Mouse (Mus musculus) G1E (cell line): ENCODE measurements around the gene Gm49394. TPM values are rescaled to one million over a fixed set of nuclear protein-coding genes. Genes with fewer than 3 reads are reported as not detected.

Experiments used
- ATAC-seq: 2 replicates; pipeline ENCODE4 v1.8.0; 2016; ENCODE audit warnings: mild to moderate bottlenecking; ENCODE audit not compliant: insufficient number of reproducible peaks, poor library complexity, low FRiP score, severe bottlenecking; ENCODE audit errors: extremely low read depth
- DNase-seq: peaks from one replicate; pipeline ENCODE4 v3.0.0; 2012; ENCODE audit warnings: low spot score
- H3K27me3 ChIP-seq: 2 replicates; pipeline ENCODE4 v1.6.1; 2012; ENCODE audit warnings: mild to moderate bottlenecking, low read length, inconsistent platforms; ENCODE audit not compliant: insufficient read depth
- H3K36me3 ChIP-seq: replicated peaks from 2 replicates; pipeline ENCODE3; 2012; ENCODE audit warnings: mild to moderate bottlenecking, inconsistent platforms
- H3K4me1 ChIP-seq: 2 replicates; pipeline ENCODE4 v1.6.1; 2012; ENCODE audit warnings: low read depth, low read length, inconsistent platforms, mixed read lengths; ENCODE audit not compliant: insufficient read depth
- H3K4me3 ChIP-seq: 2 replicates; pipeline ENCODE4 v1.5.1; 2012; ENCODE audit warnings: low read depth, mild to moderate bottlenecking, inconsistent platforms, low read length, moderate library complexity, mixed read lengths
- H3K9me3 ChIP-seq: replicated peaks from 2 replicates; pipeline ENCODE4 v1.6.1; 2012; ENCODE audit warnings: inconsistent platforms
- CTCF ChIP-seq: IDR thresholded peaks from 2 replicates; pipeline ENCODE4 v1.5.1; 2012; ENCODE audit warnings: low read depth, low read length, inconsistent platforms, mixed read lengths
- GATA1 ChIP-seq: IDR thresholded peaks from 2 replicates; pipeline ENCODE4 v1.6.1; 2012; ENCODE audit warnings: borderline replicate concordance, low read length, inconsistent platforms, mixed read lengths
- GATA2 ChIP-seq: IDR thresholded peaks from 2 replicates; pipeline ENCODE4 v1.6.1; 2012; ENCODE audit warnings: low read depth, low read length, inconsistent platforms, borderline replicate concordance
- POLR2AphosphoS5 ChIP-seq: IDR thresholded peaks from 2 replicates; pipeline ENCODE4 v1.6.1; 2012; ENCODE audit warnings: low read depth, low read length, inconsistent platforms; ENCODE audit not compliant: insufficient replicate concordance
- TAL1 ChIP-seq: conservative IDR thresholded peaks from 2 replicates; pipeline ENCODE4 v1.6.1; 2012; ENCODE audit warnings: low read depth, low read length, inconsistent platforms, mixed read lengths
- polyA plus RNA-seq: library from polyadenylated mRNA; stranded (reverse); fragments of >175 nt; gene quantifications from 2 replicates; pipeline ENCODE4 v1.2.3, GENCODE M21; 2012
- total RNA-seq, 2 experiments: library from RNA; stranded (forward) in 1 of 2; stranded (reverse) in 1 of 2; fragments of 200-1000 nt in 1 of 2; fragments of >200 nt in 1 of 2; fragmentation: Nextera tagmentation in 1 of 2; gene quantifications; 2 replicates each; pipeline ENCODE4 v1.2.3; 2014 to 2017

Gm49394 gene
- total and polyA plus RNA-seq, 3 experiments, result under 0.01 TPM; not detected in 2

DNA sequence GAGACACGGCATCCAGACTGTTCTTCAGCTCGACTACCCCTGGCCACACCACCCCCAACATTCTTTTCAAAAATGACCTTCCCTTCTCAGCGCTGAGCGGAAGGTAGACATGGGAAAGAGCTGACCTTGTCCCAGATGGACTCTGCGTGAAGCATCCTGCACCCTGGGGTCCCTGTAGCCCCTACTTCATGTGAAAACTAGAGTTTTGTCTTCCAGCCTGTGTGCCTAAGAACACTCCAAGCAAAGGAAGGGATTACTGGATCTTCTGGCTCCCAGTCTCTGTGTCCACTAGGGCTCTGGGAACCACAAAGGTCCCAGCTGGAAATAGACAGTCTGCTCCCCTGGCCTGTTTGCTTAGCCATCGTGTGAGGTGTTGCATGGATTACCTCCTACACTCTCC is 5.4 kb upstream of the Gm49394 start:
- Histone ChIP-seq H3K9me3 (peaks cover 9% of the 10 kb centered on the region), H3K4me3 (no peak overlapping the region), H3K36me3 (no peaks in the 10 kb centered on the region), H3K27me3 (no peaks in the 10 kb centered on the region; the same call in 1 of the 2 replicates), H3K4me1 (no peaks in the 10 kb centered on the region)
- no peak for DNase-seq
- no peak for ATAC-seq
- TF ChIP-seq GATA1 (no peak), CTCF (no peak), POLR2AphosphoS5 (no peak), TAL1 (no peak), GATA2 (no peak)

DNA sequence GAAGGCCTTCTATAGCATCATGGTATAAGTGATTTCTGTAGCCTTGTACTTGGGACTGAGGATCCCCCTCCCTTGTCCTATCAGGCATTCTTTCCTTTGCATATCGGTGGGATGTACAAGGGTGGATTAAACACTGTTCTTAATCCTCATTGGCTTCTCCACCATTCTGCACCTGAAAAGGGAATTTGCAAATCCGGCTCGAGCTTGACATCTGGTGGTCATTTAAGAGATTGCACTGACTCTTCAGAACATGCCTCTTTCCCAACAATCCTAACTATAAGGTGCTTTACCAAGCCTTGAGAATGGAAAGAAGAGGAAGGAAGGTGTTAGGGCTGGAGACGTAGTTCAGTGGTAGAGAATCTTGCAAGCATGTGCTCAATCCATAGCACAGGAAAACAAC is 2.4 kb upstream of the Gm49394 start:
- no peak for DNase-seq
- Histone ChIP-seq H3K9me3 (peaks cover 37% of the 10 kb centered on the region), H3K4me3 (no peak overlapping the region), H3K27me3 (no peaks in the 10 kb centered on the region), H3K36me3 (no peaks in the 10 kb centered on the region), H3K4me1 (no peaks in the 10 kb centered on the region)
- ATAC-seq, result no peak
- TF ChIP-seq CTCF (peak; percentile 22; the same call in 1 of the 2 replicates), GATA1 (no peak)

- DNase-seq (no peak), ATAC-seq (no peak)
- TF ChIP-seq TAL1 (no peak), GATA2 (no peak), GATA1 (no peak), CTCF (no peak), POLR2AphosphoS5 (no peak)
- peaks cover 40% of the 10 kb centered on the region for H3K9me3 ChIP-seq
- no peak overlapping the region for H3K4me3 ChIP-seq
- no peaks in the 10 kb centered on the region for H3K27me3 ChIP-seq
- no peaks in the 10 kb centered on the region for H3K36me3 ChIP-seq
- no peaks in the 10 kb centered on the region for H3K4me1 ChIP-seq
Observed at GRCm38 (mm10) chr7:142671067-142671466, 1.3 kb upstream of the Gm49394 start.

GRCm38 (mm10) chr7:142668328-142668727 is 1.4 kb downstream of the Gm49394 start:
- TF ChIP-seq TAL1 (no peak), POLR2AphosphoS5 (no peak), CTCF (no peak), GATA2 (no peak), GATA1 (no peak)
- Histone ChIP-seq H3K4me1 (no peaks in the 10 kb centered on the region), H3K27me3 (no peaks in the 10 kb centered on the region), H3K36me3 (no peaks in the 10 kb centered on the region), H3K4me3 (no peak overlapping the region), H3K9me3 (peaks cover 42% of the 10 kb centered on the region)
- ATAC-seq (no peak), DNase-seq (no peak)

DNA sequence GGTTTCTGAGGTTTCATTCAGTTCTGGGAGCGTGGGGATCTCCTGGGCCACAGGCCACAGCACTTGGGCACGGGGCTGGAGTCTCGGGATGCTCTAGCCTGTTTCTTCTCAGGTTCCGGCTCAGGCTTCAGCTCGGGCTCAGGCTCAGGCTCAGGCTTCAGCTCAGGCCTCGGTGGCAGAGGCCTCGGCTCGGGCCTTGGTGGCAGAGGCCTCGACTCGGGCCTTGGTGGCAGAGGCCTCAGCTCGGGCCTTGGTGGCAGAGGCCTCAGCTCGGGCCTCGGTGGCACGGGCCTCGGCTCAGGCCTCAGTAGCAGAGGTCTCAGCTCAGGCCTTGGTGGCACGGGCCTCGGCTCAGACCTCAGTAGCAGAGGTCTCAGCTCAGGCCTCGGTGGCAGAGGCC is 2.2 kb downstream of the Gm49394 start:
- ATAC-seq (no peak), DNase-seq (no peak)
- Histone ChIP-seq H3K4me3 (no peak overlapping the region), H3K4me1 (no peaks in the 10 kb centered on the region), H3K36me3 (no peaks in the 10 kb centered on the region), H3K27me3 (no peaks in the 10 kb centered on the region), H3K9me3 (peaks cover 42% of the 10 kb centered on the region)
- TF ChIP-seq GATA2 (no peak), GATA1 (no peak), TAL1 (no peak)

- DNase-seq, result no peak
- Histone ChIP-seq H3K4me3 (no peak within 1 kb of the TSS), H3K27me3 (no peaks in the 10 kb centered on the region), H3K4me1 (no peaks in the 10 kb centered on the region), H3K36me3 (no peaks in the 10 kb centered on the region), H3K9me3 (peaks cover 42% of the 10 kb centered on the region)
- no peak for TF ChIP-seq POLR2AphosphoS5
- no peak for TF ChIP-seq CTCF
- no peak for TF ChIP-seq GATA2
- no peak for TF ChIP-seq TAL1
- ATAC-seq, result no peak
Observed at GRCm38 (mm10) chr7:142666659-142667058, 3.1 kb downstream of the Gm49394 start, which contains the start of gene Igf2. TSS of gene Igf2 (minus strand) at chr7:142666816.

DNA sequence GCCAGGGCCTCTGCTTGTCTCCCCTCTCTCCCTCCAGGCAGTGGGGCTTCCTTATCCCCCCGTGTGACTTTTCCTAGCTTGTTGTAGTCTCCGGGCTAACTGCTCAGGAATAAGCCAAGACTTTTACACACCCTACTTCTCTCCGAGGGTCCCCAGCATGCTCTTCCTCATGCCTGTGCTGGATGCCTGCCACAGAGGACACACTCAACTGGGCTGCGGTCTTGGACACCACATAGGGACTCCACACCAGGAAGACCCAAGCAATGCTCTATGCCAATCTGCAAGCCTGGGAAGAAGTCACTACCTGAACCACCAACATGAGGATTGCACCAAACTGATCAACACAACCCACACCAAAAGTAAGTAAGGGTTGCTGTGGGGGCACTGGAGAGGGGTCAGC is 3.6 kb downstream of the Gm49394 start:
- Histone ChIP-seq H3K4me3 (no peak overlapping the region), H3K4me1 (no peaks in the 10 kb centered on the region), H3K27me3 (peaks cover 1% of the 10 kb centered on the region; the same call in 1 of the 2 replicates), H3K36me3 (no peaks in the 10 kb centered on the region), H3K9me3 (peaks cover 44% of the 10 kb centered on the region)
- DNase-seq (no peak), ATAC-seq (no peak)
- TF ChIP-seq CTCF, result no peak
- TF ChIP-seq TAL1, result no peak
- no peak for TF ChIP-seq POLR2AphosphoS5
- TF ChIP-seq GATA1, result no peak
- no peak for TF ChIP-seq GATA2
